Mouse (Mus musculus) spleen, postnatal 4 days (tissue): ENCODE results near the gene Shisa5.

Source experiments
- DNase-seq, 2 experiments: peaks; one replicate each; pipeline ENCODE4 v3.0.0; 2022; ENCODE audit warnings: low spot score in 2 of 2

Shisa5 gene

DNA sequence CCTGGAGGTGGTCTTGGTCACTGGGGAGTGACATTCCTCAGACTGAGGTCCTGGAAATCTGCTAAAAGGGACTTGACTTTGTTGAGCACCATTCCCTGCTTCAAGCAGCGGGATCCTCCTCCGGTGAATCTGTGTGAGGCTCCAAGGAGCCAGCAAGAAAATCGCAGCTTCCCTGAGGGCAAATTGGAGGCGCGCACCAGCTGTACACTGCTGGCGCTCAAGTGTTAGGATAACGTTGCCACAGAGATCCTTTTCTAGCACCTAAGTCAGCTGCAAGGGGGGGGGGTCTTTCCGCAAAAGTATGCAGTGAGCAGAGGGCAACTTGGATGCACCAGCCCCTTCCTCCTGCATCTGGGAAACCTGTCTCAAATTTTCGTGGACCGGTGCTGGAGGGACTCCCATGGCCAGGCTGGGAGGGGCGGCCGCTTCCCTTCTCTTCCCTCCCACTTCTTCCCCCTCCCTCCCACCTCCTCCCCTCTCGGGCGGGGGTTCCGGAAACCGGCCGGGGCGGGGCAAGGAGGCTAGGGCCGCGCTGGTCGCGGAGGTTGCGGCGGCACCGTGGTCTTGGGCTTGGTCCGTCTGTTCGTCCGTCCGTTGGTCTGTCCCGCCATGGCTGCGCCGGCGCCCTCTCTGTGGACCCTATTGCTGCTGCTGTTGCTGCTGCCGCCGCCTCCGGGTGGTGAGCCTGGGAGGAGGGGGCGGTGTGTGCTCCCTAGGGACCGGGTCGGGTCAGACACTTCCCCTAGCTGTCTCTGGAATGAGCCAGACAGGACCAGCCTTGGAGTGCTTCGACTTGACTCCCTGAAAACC is at the start of gene Shisa5:
Shisa5 (plus strand) TSS at position 480 of the 810 bp plus-strand sequence.
- peak; percentile 69 to 86 for DNase-seq

DNA sequence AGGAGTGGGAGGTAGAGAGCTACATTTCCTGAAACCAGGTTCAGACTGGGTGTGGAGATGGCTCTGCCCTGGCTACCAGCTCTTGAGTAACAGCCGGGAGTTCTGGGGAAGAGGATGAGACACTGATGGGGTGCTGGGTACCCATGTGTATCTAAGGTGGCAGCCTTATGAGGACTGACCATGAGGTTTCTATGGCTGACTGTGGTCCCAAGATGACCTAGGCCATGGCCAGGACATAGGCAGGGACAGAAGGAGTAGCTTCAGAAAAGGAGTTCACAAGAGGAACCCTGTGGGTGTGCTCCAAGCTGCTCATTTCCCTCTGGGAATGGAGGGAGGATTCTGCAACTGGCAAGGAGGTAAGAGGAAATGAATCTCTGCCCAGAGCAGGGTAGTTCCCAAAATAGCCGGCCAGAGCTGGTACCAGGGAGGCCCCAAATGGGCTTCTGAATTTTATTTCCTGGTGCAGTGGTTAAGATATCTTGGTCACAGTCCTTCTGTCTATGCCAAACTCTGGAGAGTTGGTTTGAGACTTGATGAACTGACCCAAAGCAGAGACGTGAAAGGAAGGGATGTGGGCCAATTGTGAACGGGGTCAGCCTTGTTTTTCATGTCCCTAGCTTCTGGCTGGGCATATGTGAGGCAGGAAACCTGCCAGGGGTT is 48.4 kb upstream of the Shisa5 start:
- DNase-seq, result no peak

- DNase-seq, result no peak
Observed at GRCm38 (mm10) chr9:108990462-108990820, 47.9 kb upstream of the Shisa5 start.

GRCm38 (mm10) chr9:108991428-108992084 is 46.8 kb upstream of the Shisa5 start, which contains the start of gene Pfkfb4:
TSS of gene Pfkfb4 (plus strand) at chr9:108991778.
- DNase-seq, result peak; percentile 92 to 93

GRCm38 (mm10) chr9:108992085-108992469 is 46.3 kb upstream of the Shisa5 start:
- DNase-seq, result no peak

DNA sequence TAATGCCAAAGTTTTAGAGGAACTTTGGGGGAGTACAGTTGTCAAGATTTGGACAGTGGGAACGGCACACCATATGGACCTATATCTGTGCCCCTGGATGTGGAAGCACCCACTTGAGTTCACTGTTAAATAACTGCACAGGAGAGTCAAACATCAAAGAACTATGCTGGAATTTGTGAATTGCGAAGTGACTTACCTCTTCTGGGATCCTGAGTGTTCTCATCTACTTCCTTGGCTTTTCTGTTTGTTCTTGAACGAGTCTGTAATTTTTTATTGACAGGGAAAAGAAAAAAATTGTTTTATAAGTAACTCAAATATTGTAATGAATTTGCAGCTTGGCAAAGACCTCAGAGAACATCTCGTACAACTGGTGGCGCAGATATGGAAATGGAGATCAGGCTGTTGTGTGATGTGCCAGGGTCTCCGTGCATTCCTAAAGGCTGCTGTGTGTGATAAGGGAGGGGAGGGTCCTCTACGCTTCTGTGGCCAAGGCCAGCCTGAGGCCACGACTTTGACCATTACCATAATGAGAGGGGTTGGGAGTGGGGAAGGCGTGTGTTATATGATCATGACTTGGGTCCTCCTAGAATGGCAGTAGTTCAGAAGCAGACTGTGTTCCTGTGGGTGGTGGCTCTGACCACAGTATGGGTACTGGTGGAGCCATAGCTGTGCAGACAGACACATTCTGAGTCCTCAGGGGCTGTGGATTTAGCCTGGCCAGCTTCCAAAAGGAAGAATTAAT is 45.6 kb upstream of the Shisa5 start:
- no peak for DNase-seq

DNA sequence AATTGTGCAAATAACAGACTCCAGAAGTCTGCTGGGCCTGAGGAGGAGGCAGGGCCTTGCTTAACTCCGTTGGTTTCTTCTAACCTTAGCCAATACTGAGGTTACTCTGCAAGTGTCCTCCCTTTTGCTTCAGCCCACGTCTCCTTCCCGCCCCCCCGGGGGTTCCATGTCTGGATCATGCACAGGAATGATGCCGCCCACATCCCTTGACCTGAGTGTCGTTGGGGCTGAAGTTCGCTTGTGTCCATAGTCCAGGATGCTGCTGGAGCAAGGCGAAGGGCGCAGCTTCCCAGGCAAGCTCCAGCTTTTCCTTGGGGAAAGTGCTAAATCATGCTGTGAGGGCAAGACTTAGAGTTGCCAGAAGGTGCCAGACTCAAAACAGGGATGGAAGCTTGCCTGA is 42.0 kb upstream of the Shisa5 start:
- DNase-seq, result no peak

GRCm38 (mm10) chr9:108998287-108999166 is 39.8 kb upstream of the Shisa5 start:
- no peak for DNase-seq

GRCm38 (mm10) chr9:108999167-108999526 is 39.2 kb upstream of the Shisa5 start:
- DNase-seq, result no peak

DNA sequence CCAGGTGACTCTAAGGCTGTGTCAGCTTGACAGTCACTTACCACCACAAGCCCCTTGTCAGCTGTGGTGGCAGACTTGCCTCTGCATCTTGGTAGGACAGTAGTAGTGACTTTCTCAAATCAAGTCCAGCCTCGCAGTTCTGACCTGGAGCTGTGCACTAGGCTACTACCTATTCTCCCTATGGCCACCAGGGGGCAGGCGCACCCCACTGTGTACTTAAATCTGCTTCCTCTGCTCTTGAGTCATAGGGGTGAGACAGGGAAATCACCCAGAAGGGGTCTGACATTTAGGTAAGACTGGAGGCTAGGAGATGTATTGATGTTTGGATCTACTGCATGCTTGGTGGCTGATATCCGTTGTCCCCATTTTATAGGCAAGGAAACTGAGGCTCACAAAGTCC is 37.6 kb upstream of the Shisa5 start:
- DNase-seq, result peak; percentile 62 to 83

DNA sequence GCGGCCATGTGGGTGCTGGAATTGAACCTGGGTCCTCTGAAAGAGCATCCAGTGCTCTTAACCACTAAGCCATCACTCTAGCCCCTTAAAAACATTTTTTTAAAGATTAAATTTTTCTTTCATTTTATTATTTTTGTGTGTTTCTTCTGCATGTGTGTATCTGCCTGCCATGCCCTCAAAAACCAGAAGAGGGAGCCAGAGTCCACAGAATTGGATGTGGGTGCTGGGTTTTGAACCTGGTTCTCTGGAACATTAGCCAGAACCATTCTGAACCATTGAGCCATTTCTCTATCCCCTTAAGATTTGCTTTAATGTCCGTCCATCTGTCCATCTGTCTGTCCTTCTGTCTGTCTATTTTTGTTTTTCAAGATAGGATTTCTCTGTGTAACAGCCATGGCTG is 35.2 kb upstream of the Shisa5 start:
- DNase-seq, result peak; percentile 56 to 80

GRCm38 (mm10) chr9:109007025-109007780 is 31.2 kb upstream of the Shisa5 start:
- no peak for DNase-seq

DNA sequence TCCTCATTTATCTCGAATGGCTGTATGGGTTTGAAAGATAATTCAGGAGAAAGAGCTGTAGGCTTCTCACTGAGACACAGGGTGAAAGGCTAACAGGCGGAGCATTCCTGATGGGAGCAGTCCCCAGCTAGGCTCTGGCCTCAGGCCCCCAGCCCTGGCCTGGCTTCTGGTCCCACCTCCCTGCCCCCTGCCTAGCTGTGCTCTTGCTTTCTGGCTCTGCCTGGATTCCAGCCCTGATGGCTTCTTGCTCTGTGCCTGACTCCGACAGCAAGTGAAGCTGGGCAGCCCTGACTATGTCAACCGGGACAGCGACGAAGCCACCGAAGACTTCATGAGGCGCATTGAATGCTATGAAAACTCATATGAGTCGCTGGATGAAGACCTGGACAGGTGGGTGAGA is 30.3 kb upstream of the Shisa5 start:
- no peak for DNase-seq

GRCm38 (mm10) chr9:109008994-109009635 is 29.2 kb upstream of the Shisa5 start:
- no peak for DNase-seq

- DNase-seq, result no peak
Observed at GRCm38 (mm10) chr9:109009636-109010315, 28.6 kb upstream of the Shisa5 start.

- no peak for DNase-seq
Observed at GRCm38 (mm10) chr9:109010316-109010690, 28.1 kb upstream of the Shisa5 start.

DNA sequence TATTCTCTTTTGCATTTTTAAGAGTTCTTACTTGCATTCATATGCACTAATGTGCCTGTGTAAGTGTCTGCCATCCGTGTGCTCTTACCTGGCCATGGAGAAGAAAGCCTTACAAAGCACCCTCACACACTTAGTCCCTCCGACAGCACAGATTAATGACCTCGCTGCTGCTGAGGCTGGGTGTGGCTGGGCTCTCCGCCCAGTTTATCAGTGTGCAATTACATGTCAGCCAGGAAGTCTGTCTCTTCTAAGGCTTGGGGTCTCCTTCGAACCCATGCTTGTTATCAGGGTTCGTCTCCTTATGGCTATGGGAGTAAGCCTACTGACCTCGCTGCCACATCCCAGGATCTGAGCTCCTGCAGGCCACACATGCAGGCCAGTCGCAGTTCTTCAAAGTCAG is 23.0 kb upstream of the Shisa5 start:
- DNase-seq, result no peak

GRCm38 (mm10) chr9:109016973-109017604 is 21.3 kb upstream of the Shisa5 start:
- peak in 1 of 2 experiments; percentile 53 for DNase-seq

DNA sequence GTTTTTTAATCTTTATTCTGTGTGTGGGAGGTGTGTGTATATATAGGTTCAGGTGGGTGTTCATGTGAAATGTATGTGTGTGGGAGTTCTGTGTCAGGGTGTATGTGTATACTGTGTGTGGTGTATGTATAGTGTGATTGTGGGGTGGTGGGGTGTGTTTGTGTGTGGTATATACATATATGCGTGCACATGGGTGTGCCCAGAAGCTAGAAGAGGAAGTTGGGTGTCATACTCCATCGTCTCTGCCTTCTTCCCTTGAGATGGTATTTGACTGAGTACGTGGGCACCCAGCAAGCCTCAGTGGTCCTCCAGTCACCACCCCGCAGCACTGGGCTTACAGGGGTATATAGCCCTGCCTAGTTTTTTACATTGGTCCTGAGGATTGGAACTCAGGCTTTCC is 16.9 kb upstream of the Shisa5 start:
- DNase-seq, result peak in 1 of 2 experiments; percentile 63
